Mouse (Mus musculus) neural tube, embryonic 12.5 days (tissue): ENCODE measurements at regions not wholly inside any gene's neighbourhood (a gene's known extent, or its start where the extent isn't known, plus 50 kb on each side); places are given as distances from the start of the nearest gene placed in this dataset.

Experiments used
- ATAC-seq: fragments of 200-750 bp; cut with Nextera tagmentation; 2 replicates; pipeline ENCODE4 v1.8.0; 2017; ENCODE audit warnings: low read depth, mild to moderate bottlenecking, moderate TSS enrichment, moderate library complexity; ENCODE audit not compliant: low FRiP score
- H3K27ac ChIP-seq: fragments of 300-500 bp; sonication (generic); 2 replicates; pipeline ENCODE4 v1.5.1; 2016
- H3K27me3 ChIP-seq: fragments of 300-500 bp; sonication (generic); replicated peaks from 2 replicates; pipeline ENCODE4 v1.6.1; 2016; ENCODE audit warnings: mild to moderate bottlenecking
- H3K36me3 ChIP-seq: fragments of 300-500 bp; sonication (generic); 2 replicates; pipeline ENCODE4 v1.6.1; 2016; ENCODE audit warnings: mild to moderate bottlenecking
- H3K4me1 ChIP-seq: fragments of 300-500 bp; sonication (generic); 2 replicates; pipeline ENCODE4 v1.6.1; 2016
- H3K4me2 ChIP-seq: fragments of 300-500 bp; sonication (generic); replicated peaks from 2 replicates; pipeline ENCODE4 v1.6.1; 2016; ENCODE audit warnings: mild to moderate bottlenecking
- H3K4me3 ChIP-seq: fragments of 300-500 bp; sonication (generic); 2 replicates; pipeline ENCODE4 v1.5.1; 2016
- H3K9ac ChIP-seq: fragments of 300-500 bp; sonication (generic); 2 replicates; pipeline ENCODE4 v1.6.1; 2016; ENCODE audit warnings: mild to moderate bottlenecking
- H3K9me3 ChIP-seq: fragments of 300-500 bp; sonication (generic); 2 replicates; pipeline ENCODE4 v1.6.1; 2016; ENCODE audit warnings: mild to moderate bottlenecking
- WGBS: fragments of 180-500 bp; shearing (Covaris S2); methylation state at CpG from one replicate; pipeline ENCODE4 v1.1.7; 2016; 5-methylcytosine and 5-hydroxymethylcytosine counted together

- H3K36me3 ChIP-seq = no peaks in the 10 kb centered on the region
- ATAC-seq = no peak
- peaks cover 4% of the 10 kb centered on the region; the same call in 1 of the 2 replicates for H3K4me1 ChIP-seq
These were observed 133.4 kb upstream of the Zfp703 start for GRCm38 (mm10) chr8:26843714-26844113.

GRCm38 (mm10) chr8:26844132-26844808, 132.9 kb upstream of the Zfp703 start:
- Histone ChIP-seq H3K4me1 (peaks cover 9% of the 10 kb centered on the region), H3K36me3 (no peaks in the 10 kb centered on the region), H3K9ac (no peak overlapping the region), H3K9me3 (no peaks in the 10 kb centered on the region), H3K27ac (no peak overlapping the region), H3K27me3 (peaks cover 8% of the 10 kb centered on the region; the same call in 1 of the 2 replicates), H3K4me2 (no peak overlapping the region), H3K4me3 (no peak overlapping the region)
- 19% methylated on average over 8 of the region's 8 CpGs for WGBS
- ATAC-seq = no peak

More at GRCm38 (mm10) chr8:26843714-26844113, 133.4 kb upstream of the Zfp703 start:
- Histone ChIP-seq H3K27ac (no peak overlapping the region), H3K4me3 (no peak overlapping the region), H3K9ac (no peak overlapping the region), H3K4me2 (no peak overlapping the region), H3K27me3 (peaks cover 8% of the 10 kb centered on the region; the same call in 1 of the 2 replicates), H3K9me3 (no peaks in the 10 kb centered on the region)
- 47% methylated on average over 6 of the region's 6 CpGs for WGBS

- Histone ChIP-seq H3K4me2 (no peak overlapping the region), H3K4me1 (peaks cover 11% of the 10 kb centered on the region), H3K27ac (no peak overlapping the region), H3K9ac (no peak overlapping the region), H3K4me3 (no peak overlapping the region), H3K36me3 (no peaks in the 10 kb centered on the region), H3K27me3 (peaks cover 8% of the 10 kb centered on the region; the same call in 1 of the 2 replicates), H3K9me3 (no peaks in the 10 kb centered on the region)
- 72% methylated on average over 6 of the region's 6 CpGs for WGBS
- no peak for ATAC-seq
These were observed 132.3 kb upstream of the Zfp703 start for GRCm38 (mm10) chr8:26844809-26845143.

- Histone ChIP-seq H3K4me2 (no peak overlapping the region), H3K27me3 (peaks cover 8% of the 10 kb centered on the region; the same call in 1 of the 2 replicates), H3K36me3 (no peaks in the 10 kb centered on the region), H3K9ac (no peak overlapping the region), H3K4me1 (peaks cover 11% of the 10 kb centered on the region), H3K9me3 (no peaks in the 10 kb centered on the region), H3K4me3 (no peak overlapping the region), H3K27ac (no peak overlapping the region)
- 63% methylated on average over 11 of the region's 11 CpGs for WGBS
- no peak for ATAC-seq
These were observed 131.5 kb upstream of the Zfp703 start for GRCm38 (mm10) chr8:26845481-26846194.

DNA sequence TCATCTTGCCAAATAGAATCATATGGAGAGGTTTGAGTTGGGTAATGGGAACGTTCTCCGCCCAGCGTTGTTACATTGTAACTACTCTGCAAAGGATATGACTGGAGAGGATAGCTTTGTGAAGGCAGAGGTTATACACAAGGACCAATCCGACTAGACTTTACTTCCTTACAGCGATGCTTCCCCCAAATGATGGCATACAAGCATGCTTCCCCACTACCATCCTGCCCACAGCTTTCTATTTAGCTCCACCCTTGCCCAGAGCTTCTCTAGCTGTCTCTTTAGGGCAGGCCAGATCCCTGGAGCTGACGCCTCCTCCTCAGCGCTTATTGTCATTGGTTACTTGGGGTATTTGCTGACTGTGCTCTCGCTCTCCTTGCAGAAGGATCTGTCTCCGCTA, 130.1 kb upstream of the Zfp703 start:
- Histone ChIP-seq H3K4me1 (peaks cover 16% of the 10 kb centered on the region), H3K4me3 (no peak overlapping the region), H3K4me2 (no peak overlapping the region), H3K27ac (no peak overlapping the region), H3K36me3 (no peaks in the 10 kb centered on the region), H3K9me3 (no peaks in the 10 kb centered on the region), H3K27me3 (peaks cover 8% of the 10 kb centered on the region; the same call in 1 of the 2 replicates), H3K9ac (no peak overlapping the region)
- no peak for ATAC-seq
- WGBS = 65% methylated on average over 9 of the region's 9 CpGs

- no peak overlapping the region for H3K4me3 ChIP-seq
- no peak for ATAC-seq
- H3K9ac ChIP-seq = no peak overlapping the region
- 64% methylated on average over 17 of the region's 17 CpGs for WGBS
- H3K4me2 ChIP-seq = no peak overlapping the region
- peaks cover 8% of the 10 kb centered on the region; the same call in 1 of the 2 replicates for H3K27me3 ChIP-seq
- peaks cover 19% of the 10 kb centered on the region for H3K4me1 ChIP-seq
- no peaks in the 10 kb centered on the region for H3K9me3 ChIP-seq
- H3K27ac ChIP-seq = no peak overlapping the region
- H3K36me3 ChIP-seq = no peaks in the 10 kb centered on the region
These were observed 128.9 kb upstream of the Zfp703 start for GRCm38 (mm10) chr8:26848098-26848772.

DNA sequence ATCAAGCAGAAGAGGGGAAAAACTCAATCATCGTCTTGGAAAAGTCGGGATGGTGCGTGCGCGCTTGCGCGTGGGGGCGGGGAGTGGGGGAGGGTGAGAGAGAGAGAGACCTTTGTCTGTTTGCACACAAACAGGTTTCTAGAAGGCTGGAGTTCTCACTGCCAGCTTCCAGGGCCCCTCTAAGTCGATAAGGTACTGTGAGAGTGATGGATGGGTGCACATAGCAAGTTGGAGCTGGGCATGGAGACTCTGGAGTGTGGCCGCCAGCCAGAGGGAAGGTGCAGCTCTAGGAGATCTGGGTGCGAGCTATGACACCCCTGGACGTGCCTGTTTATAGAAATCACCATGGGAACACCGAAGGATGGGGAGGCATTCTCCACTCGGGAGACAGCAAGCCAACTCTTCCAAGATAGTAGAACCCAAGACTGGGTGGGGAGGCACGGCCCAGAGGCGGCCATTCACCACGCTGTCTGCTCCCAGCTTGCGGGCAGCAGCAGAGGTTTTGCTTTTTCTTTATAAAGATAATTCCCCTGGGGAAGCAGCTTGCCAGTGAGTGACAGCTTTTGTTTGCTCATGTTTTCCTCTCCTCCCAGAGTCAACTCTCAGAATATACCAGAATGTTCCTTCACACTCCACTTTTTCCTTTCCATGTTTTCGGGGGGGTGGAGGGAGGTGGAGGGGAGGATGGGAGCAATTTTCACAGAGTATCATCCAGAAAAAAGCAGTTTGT, 128.0 kb upstream of the Zfp703 start:
- H3K27ac ChIP-seq = no peak overlapping the region
- H3K4me2 ChIP-seq = no peak overlapping the region
- H3K9ac ChIP-seq = no peak overlapping the region
- 76% methylated on average over 19 of the region's 19 CpGs for WGBS
- H3K9me3 ChIP-seq = no peaks in the 10 kb centered on the region
- no peaks in the 10 kb centered on the region for H3K36me3 ChIP-seq
- H3K27me3 ChIP-seq = peaks cover 8% of the 10 kb centered on the region; the same call in 1 of the 2 replicates
- no peak overlapping the region for H3K4me3 ChIP-seq
- H3K4me1 ChIP-seq = peaks cover 19% of the 10 kb centered on the region
- ATAC-seq = no peak

DNA sequence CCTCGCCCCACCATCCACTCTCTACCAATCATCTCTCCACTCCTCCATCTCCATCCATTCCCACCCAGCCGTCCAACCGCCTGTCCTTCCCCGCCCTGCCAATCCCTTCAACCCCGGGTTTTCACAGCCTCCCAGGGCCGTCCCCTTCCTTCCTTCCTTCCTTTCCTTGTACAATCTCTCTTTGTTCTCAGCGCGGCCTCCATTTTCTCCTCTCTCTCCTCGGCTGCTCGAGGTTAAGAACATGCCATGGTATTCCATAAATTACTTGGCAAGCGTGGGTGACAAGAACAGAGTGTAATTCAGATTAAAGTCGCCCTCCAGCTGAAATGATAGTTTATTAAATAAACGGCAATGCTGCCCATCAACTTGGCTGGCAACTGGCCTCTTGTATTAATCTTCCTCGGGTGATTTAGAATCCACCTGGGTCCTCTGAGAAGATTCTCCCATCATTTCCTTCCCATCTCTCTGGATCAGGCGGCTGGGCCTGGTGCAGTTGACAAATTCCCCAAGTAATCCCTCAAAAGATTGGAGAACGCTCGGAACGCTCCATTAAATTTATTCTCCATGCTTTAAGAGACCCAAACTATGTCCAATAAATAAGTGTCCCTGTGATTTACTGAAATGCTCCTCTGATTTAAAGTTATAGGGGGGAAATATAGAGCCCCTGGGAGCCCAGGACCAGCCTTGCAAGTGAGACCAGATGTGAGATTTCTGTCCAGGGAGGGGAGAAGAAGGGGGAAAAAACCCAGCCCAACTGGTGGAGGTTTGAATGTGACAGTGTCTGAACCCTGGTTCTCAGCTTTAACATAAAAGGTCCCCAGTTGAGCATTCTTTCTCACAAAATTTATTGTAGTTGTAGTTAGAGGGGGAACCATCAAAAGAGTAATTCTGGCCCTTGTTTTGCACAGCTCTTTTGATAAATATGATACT, 125.0 kb upstream of the Zfp703 start:
- Histone ChIP-seq H3K4me3 (no peak overlapping the region), H3K27me3 (no peaks in the 10 kb centered on the region), H3K4me2 (no peak overlapping the region), H3K27ac (0 out of 2 replicates have a peak overlapping the region, but pooled peaks have one; percentile 17), H3K36me3 (no peaks in the 10 kb centered on the region), H3K9ac (no peak overlapping the region), H3K4me1 (peaks cover 15% of the 10 kb centered on the region), H3K9me3 (no peaks in the 10 kb centered on the region)
- WGBS = 39% methylated on average over 18 of the region's 18 CpGs
- peak; percentile 61; the same call in 1 of the 2 replicates for ATAC-seq

DNA sequence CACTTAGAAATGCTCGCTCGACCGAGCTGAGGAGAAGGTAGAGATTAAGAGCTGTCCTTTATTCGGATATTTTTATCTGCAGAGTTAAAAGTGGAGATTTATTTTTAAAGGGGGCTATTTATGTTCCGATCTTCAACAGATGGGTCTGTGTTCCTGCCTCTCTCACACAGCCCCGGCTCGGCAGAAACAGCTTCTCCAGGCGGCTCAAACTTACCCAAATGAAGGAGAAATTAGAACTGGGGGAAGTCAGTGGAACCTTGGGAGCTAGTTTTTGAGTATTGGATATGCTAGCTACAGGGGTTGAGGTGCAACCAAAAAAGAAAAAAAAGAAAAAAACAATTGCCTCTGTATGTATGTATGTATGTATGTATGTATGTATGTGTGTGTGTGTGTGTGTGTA, 124.2 kb upstream of the Zfp703 start:
- WGBS = 64% methylated on average over 8 of the region's 8 CpGs

GRCm38 (mm10) chr8:26854557-26855238, 122.4 kb upstream of the Zfp703 start:
- no peaks in the 10 kb centered on the region for H3K27me3 ChIP-seq
- no peak overlapping the region for H3K9ac ChIP-seq
- H3K36me3 ChIP-seq = no peaks in the 10 kb centered on the region
- no peak overlapping the region for H3K4me3 ChIP-seq
- no peak overlapping the region for H3K27ac ChIP-seq
- WGBS = 79% methylated on average over 12 of the region's 12 CpGs
- ATAC-seq = no peak
- H3K9me3 ChIP-seq = no peaks in the 10 kb centered on the region
- H3K4me2 ChIP-seq = no peak overlapping the region
- H3K4me1 ChIP-seq = peaks cover 8% of the 10 kb centered on the region

More for the DNA sequence above, 124.2 kb upstream of the Zfp703 start:
- Histone ChIP-seq H3K4me1 (peaks cover 15% of the 10 kb centered on the region), H3K27ac (no peak overlapping the region), H3K9ac (no peak overlapping the region), H3K4me2 (no peak overlapping the region), H3K4me3 (no peak overlapping the region), H3K27me3 (no peaks in the 10 kb centered on the region), H3K36me3 (no peaks in the 10 kb centered on the region), H3K9me3 (no peaks in the 10 kb centered on the region)
- no peak for ATAC-seq

- Histone ChIP-seq H3K9me3 (no peaks in the 10 kb centered on the region), H3K27ac (no peak overlapping the region), H3K9ac (no peak overlapping the region), H3K27me3 (no peaks in the 10 kb centered on the region), H3K4me2 (no peak overlapping the region), H3K36me3 (no peaks in the 10 kb centered on the region), H3K4me3 (no peak overlapping the region), H3K4me1 (peaks cover 8% of the 10 kb centered on the region)
- WGBS = 80% methylated on average over 6 of the region's 6 CpGs
- no peak for ATAC-seq
These were observed 121.9 kb upstream of the Zfp703 start for GRCm38 (mm10) chr8:26855256-26855655.
